Mouse (Mus musculus): ENCODE measurements around the gene Pfkp. TPM values are rescaled to one million over a fixed set of nuclear protein-coding genes. Genes with fewer than 3 reads are reported as not detected.
A peak's percentile ranks its signal among the peaks of the same experiment; 100 is the strongest.

The Pfkp gene
- polyA plus RNA-seq, 1 experiment, result 45.1 TPM

GRCm38 (mm10) chr13:6633524-6633923, 15.1 kb downstream of the Pfkp start:
- Histone ChIP-seq H3K27ac (ENCODE audit: insufficient read depth, low read length) (peak overlapping the region; percentile 64), H3K4me3 (ENCODE audit: extremely low read depth, insufficient read depth, insufficient read length) (no peak overlapping the region), H3K36me3 (ENCODE audit: control insufficient read depth, insufficient read depth, low read length) (no peaks in the 10 kb centered on the region; the same call in 1 of the 2 replicates), H3K27me3 (ENCODE audit: control insufficient read depth, insufficient read depth, low read length) (no peaks in the 10 kb centered on the region), H3K4me1 (ENCODE audit: control insufficient read depth, insufficient read depth, insufficient read length) (peaks cover 28% of the 10 kb centered on the region)
- WGBS, result 3% methylated on average over 7 of the region's 7 CpGs
- peak; percentile 58 to 71 for DNase-seq (ENCODE audit: low read depth in 1 of 2, low spot score in 2 of 2)
- no peak for TF ChIP-seq CTCF (IDR thresholded peaks at IDR 0.05; ENCODE audit: extremely low read depth, insufficient read depth, insufficient read length, insufficient replicate concordance)
- no peak for TF ChIP-seq POLR2A (IDR thresholded peaks at IDR 0.05; ENCODE audit: low read depth, low read length)

- Histone ChIP-seq H3K27ac (ENCODE audit: insufficient read depth, low read length) (peak overlapping the region; percentile 64), H3K4me3 (ENCODE audit: extremely low read depth, insufficient read depth, insufficient read length) (no peak overlapping the region), H3K4me1 (ENCODE audit: control insufficient read depth, insufficient read depth, insufficient read length) (peaks cover 28% of the 10 kb centered on the region), H3K27me3 (ENCODE audit: control insufficient read depth, insufficient read depth, low read length) (no peaks in the 10 kb centered on the region), H3K36me3 (ENCODE audit: control insufficient read depth, insufficient read depth, low read length) (no peaks in the 10 kb centered on the region; the same call in 1 of the 2 replicates)
- DNase-seq (ENCODE audit: low read depth in 1 of 2, low spot score in 2 of 2), result no peak
- WGBS, result 46% methylated on average over 4 of the region's 4 CpGs
- no peak for TF ChIP-seq CTCF (IDR thresholded peaks at IDR 0.05; ENCODE audit: extremely low read depth, insufficient read depth, insufficient read length, insufficient replicate concordance)
- TF ChIP-seq POLR2A (IDR thresholded peaks at IDR 0.05; ENCODE audit: low read depth, low read length), result no peak
Measured at GRCm38 (mm10) chr13:6632935-6633334, 15.6 kb downstream of the Pfkp start.

GRCm38 (mm10) chr13:6632513-6632912, 16.1 kb downstream of the Pfkp start:
- TF ChIP-seq POLR2A (IDR thresholded peaks at IDR 0.05; ENCODE audit: low read depth, low read length) (no peak), CTCF (IDR thresholded peaks at IDR 0.05; ENCODE audit: extremely low read depth, insufficient read depth, insufficient read length, insufficient replicate concordance) (no peak)
- 36% methylated on average over 8 of the region's 8 CpGs for WGBS
- H3K36me3 ChIP-seq (ENCODE audit: control insufficient read depth, insufficient read depth, low read length), result no peaks in the 10 kb centered on the region; the same call in 1 of the 2 replicates
- peaks cover 28% of the 10 kb centered on the region for H3K4me1 ChIP-seq (ENCODE audit: control insufficient read depth, insufficient read depth, insufficient read length)
- no peaks in the 10 kb centered on the region for H3K27me3 ChIP-seq (ENCODE audit: control insufficient read depth, insufficient read depth, low read length)
- no peak overlapping the region for H3K4me3 ChIP-seq (ENCODE audit: extremely low read depth, insufficient read depth, insufficient read length)
- DNase-seq (ENCODE audit: low read depth in 1 of 2, low spot score in 2 of 2), result no peak
- H3K27ac ChIP-seq (ENCODE audit: insufficient read depth, low read length), result peak overlapping the region; percentile 39; the same call in 1 of the 2 replicates

- WGBS, result 93% methylated on average over 12 of the region's 12 CpGs
- TF ChIP-seq POLR2A (IDR thresholded peaks at IDR 0.05; ENCODE audit: low read depth, low read length) (no peak), CTCF (IDR thresholded peaks at IDR 0.05; ENCODE audit: extremely low read depth, insufficient read depth, insufficient read length, insufficient replicate concordance) (no peak)
Measured at GRCm38 (mm10) chr13:6631772-6632510, 16.6 kb downstream of the Pfkp start.

GRCm38 (mm10) chr13:6630660-6631059, 17.9 kb downstream of the Pfkp start:
- 86% methylated on average over 5 of the region's 5 CpGs for WGBS
- DNase-seq (ENCODE audit: low read depth in 1 of 2, low spot score in 2 of 2), result no peak
- H3K27me3 ChIP-seq (ENCODE audit: control insufficient read depth, insufficient read depth, low read length), result no peaks in the 10 kb centered on the region
- H3K27ac ChIP-seq (ENCODE audit: insufficient read depth, low read length), result no peak overlapping the region
- no peaks in the 10 kb centered on the region; the same call in 1 of the 2 replicates for H3K36me3 ChIP-seq (ENCODE audit: control insufficient read depth, insufficient read depth, low read length)
- no peak overlapping the region for H3K4me3 ChIP-seq (ENCODE audit: extremely low read depth, insufficient read depth, insufficient read length)
- peaks cover 21% of the 10 kb centered on the region for H3K4me1 ChIP-seq (ENCODE audit: control insufficient read depth, insufficient read depth, insufficient read length)
- TF ChIP-seq POLR2A (IDR thresholded peaks at IDR 0.05; ENCODE audit: low read depth, low read length) (no peak), CTCF (IDR thresholded peaks at IDR 0.05; ENCODE audit: extremely low read depth, insufficient read depth, insufficient read length, insufficient replicate concordance) (no peak)

More at GRCm38 (mm10) chr13:6631772-6632510, 16.6 kb downstream of the Pfkp start:
- no peak overlapping the region for H3K4me3 ChIP-seq (ENCODE audit: extremely low read depth, insufficient read depth, insufficient read length)
- H3K36me3 ChIP-seq (ENCODE audit: control insufficient read depth, insufficient read depth, low read length), result no peaks in the 10 kb centered on the region; the same call in 1 of the 2 replicates
- no peak overlapping the region for H3K27ac ChIP-seq (ENCODE audit: insufficient read depth, low read length)
- no peak for DNase-seq (ENCODE audit: low read depth in 1 of 2, low spot score in 2 of 2)
- peaks cover 27% of the 10 kb centered on the region for H3K4me1 ChIP-seq (ENCODE audit: control insufficient read depth, insufficient read depth, insufficient read length)
- H3K27me3 ChIP-seq (ENCODE audit: control insufficient read depth, insufficient read depth, low read length), result no peaks in the 10 kb centered on the region

- Histone ChIP-seq H3K27ac (ENCODE audit: insufficient read depth, low read length) (no peak overlapping the region), H3K27me3 (ENCODE audit: control insufficient read depth, insufficient read depth, low read length) (no peaks in the 10 kb centered on the region), H3K4me3 (ENCODE audit: extremely low read depth, insufficient read depth, insufficient read length) (no peak overlapping the region), H3K4me1 (ENCODE audit: control insufficient read depth, insufficient read depth, insufficient read length) (peaks cover 21% of the 10 kb centered on the region), H3K36me3 (ENCODE audit: control insufficient read depth, insufficient read depth, low read length) (no peaks in the 10 kb centered on the region)
- TF ChIP-seq POLR2A (IDR thresholded peaks at IDR 0.05; ENCODE audit: low read depth, low read length), result no peak
- TF ChIP-seq CTCF (IDR thresholded peaks at IDR 0.05; ENCODE audit: extremely low read depth, insufficient read depth, insufficient read length, insufficient replicate concordance), result no peak
- WGBS, result 87% methylated on average over 5 of the region's 5 CpGs
- DNase-seq (ENCODE audit: low read depth in 1 of 2, low spot score in 2 of 2), result no peak
Measured at GRCm38 (mm10) chr13:6629927-6630326, 18.6 kb downstream of the Pfkp start.

Measured in spleen, adult 2 months (tissue).